Comparison of ENCODE assay signal across 8 mouse cellular contexts in genomic region chr19:4477345-4478189, GRCm38 (mm10). TPM values are rescaled to one million over a fixed set of nuclear protein-coding genes. Genes with fewer than 3 reads are reported as not detected.
A peak's percentile ranks its signal among the peaks of the same experiment; 100 is the strongest.
DNase-seq lines count a peak whose midpoint lies in the region; ATAC-seq and TF ChIP-seq lines count a peak whose summit lies in the region.

Gene Syt12 (minus strand): TSS chr19:4477447.

- no peaks in the 10 kb centered on the region for H3K9me3 ChIP-seq in neural tube, embryonic 11.5 days (ENCODE audit: control insufficient read depth, low read length)
- no peaks in the 10 kb centered on the region for H3K9me3 ChIP-seq in intestine, embryonic 14.5 days (ENCODE audit: control insufficient read depth, low read length)
- H3K9me3 ChIP-seq in limb, embryonic 14.5 days (ENCODE audit: control insufficient read depth, low read length): no peaks in the 10 kb centered on the region
- no peaks in the 10 kb centered on the region for H3K9me3 ChIP-seq in midbrain, postnatal 0 days (ENCODE audit: low read length)

- H3K36me3 ChIP-seq in neural tube, embryonic 11.5 days (ENCODE audit: control insufficient read depth, insufficient read depth, low read length): no peaks in the 10 kb centered on the region
- H3K36me3 ChIP-seq in intestine, embryonic 14.5 days (ENCODE audit: control insufficient read depth, insufficient read depth, low read length): no peaks in the 10 kb centered on the region
- no peaks in the 10 kb centered on the region for H3K36me3 ChIP-seq in limb, embryonic 14.5 days (ENCODE audit: control insufficient read depth, insufficient read depth, low read length)
- no peaks in the 10 kb centered on the region for H3K36me3 ChIP-seq in midbrain, postnatal 0 days (ENCODE audit: insufficient read depth, low read length)

- peak within 1 kb of the TSS; percentile 49 for H3K9ac ChIP-seq in neural tube, embryonic 11.5 days (ENCODE audit: low read length)
- H3K9ac ChIP-seq in intestine, embryonic 14.5 days (ENCODE audit: low read length): peak within 1 kb of the TSS; percentile 38
- H3K9ac ChIP-seq in limb, embryonic 14.5 days (ENCODE audit: low read depth, low read length, severe bottlenecking): peak within 1 kb of the TSS; percentile 61
- H3K9ac ChIP-seq in midbrain, postnatal 0 days (replicated peaks; ENCODE audit: low read length, poor library complexity, severe bottlenecking): peak within 1 kb of the TSS; percentile 62

- H3K4me2 ChIP-seq in neural tube, embryonic 11.5 days (ENCODE audit: low read depth): peak within 1 kb of the TSS; percentile 92
- H3K4me2 ChIP-seq in intestine, embryonic 14.5 days (ENCODE audit: low read length): peak within 1 kb of the TSS; percentile 99
- peak within 1 kb of the TSS; percentile 97 for H3K4me2 ChIP-seq in limb, embryonic 14.5 days (replicated peaks; ENCODE audit: low read depth, low read length, severe bottlenecking)
- peak within 1 kb of the TSS; percentile 94 for H3K4me2 ChIP-seq in midbrain, postnatal 0 days (ENCODE audit: low read depth, low read length, poor library complexity, severe bottlenecking)

- no peak within 1 kb of the TSS for H3K27ac ChIP-seq in neural tube, embryonic 11.5 days (ENCODE audit: low read depth, low read length)
- H3K27ac ChIP-seq in intestine, embryonic 14.5 days (ENCODE audit: low read depth): no peak within 1 kb of the TSS
- H3K27ac ChIP-seq in limb, embryonic 14.5 days (replicated peaks; ENCODE audit: low read depth, low read length): no peak within 1 kb of the TSS
- H3K27ac ChIP-seq in midbrain, postnatal 0 days (ENCODE audit: low read depth, low read length): no peak within 1 kb of the TSS; the same call in 1 of the 2 replicates

- no peak for DNase-seq in neural tube, embryonic 11.5 days (ENCODE audit: low spot score)
- DNase-seq in neural tube, embryonic 10.5 days (ENCODE audit: extremely low spot score, low spot score): no peak
- DNase-seq in cerebellum, adult 11 months: peak; percentile 82
- peak; percentile 38 to 61 for DNase-seq in frontal cortex, postnatal 10 days (ENCODE audit: low spot score in 2 of 2)
- peak; percentile 86 for DNase-seq in intestine, embryonic 14.5 days (ENCODE audit: low spot score)
- no peak for DNase-seq in limb, embryonic 14.5 days (ENCODE audit: low spot score)
- DNase-seq in midbrain, postnatal 0 days (ENCODE audit: low spot score): peak; percentile 4
- DNase-seq in spleen, postnatal 36 days (ENCODE audit: low spot score in 2 of 2): no peak

- H3K4me3 ChIP-seq in neural tube, embryonic 11.5 days (ENCODE audit: low read depth, low read length): peak within 1 kb of the TSS; percentile 51
- peak within 1 kb of the TSS; percentile 47 for H3K4me3 ChIP-seq in intestine, embryonic 14.5 days (ENCODE audit: low read depth, low read length)
- H3K4me3 ChIP-seq in limb, embryonic 14.5 days (replicated peaks; ENCODE audit: low read length): peak within 1 kb of the TSS; percentile 54
- peak within 1 kb of the TSS; percentile 66 for H3K4me3 ChIP-seq in midbrain, postnatal 0 days (ENCODE audit: low read depth, low read length)

- no peak for ATAC-seq in neural tube, embryonic 11.5 days (ENCODE audit: insufficient read depth, low FRiP score, low TSS enrichment)
- ATAC-seq in intestine, embryonic 14.5 days (replicated peaks; ENCODE audit: low FRiP score, low TSS enrichment, low read depth): peak; percentile 48
- no peak for ATAC-seq in limb, embryonic 14.5 days (ENCODE audit: low FRiP score, low read depth)
- no peak for ATAC-seq in midbrain, postnatal 0 days (ENCODE audit: low FRiP score)

- no peak for TF ChIP-seq POLR2A in limb, embryonic 14.5 days (IDR thresholded peaks at IDR 0.05; ENCODE audit: borderline replicate concordance, extremely low read depth, insufficient read depth, insufficient read length)

- WGBS in neural tube, embryonic 11.5 days: 38% methylated on average over 20 of the region's 21 CpGs
- 19% methylated on average over 21 of the region's 21 CpGs for WGBS in intestine, embryonic 14.5 days
- WGBS in limb, embryonic 14.5 days: 30% methylated on average over 21 of the region's 21 CpGs
- 34% methylated on average over 21 of the region's 21 CpGs for WGBS in midbrain, postnatal 0 days

- peaks cover 25% of the 10 kb centered on the region for H3K27me3 ChIP-seq in neural tube, embryonic 11.5 days (ENCODE audit: control insufficient read depth, insufficient read depth, low read length)
- peaks cover 42% of the 10 kb centered on the region for H3K27me3 ChIP-seq in intestine, embryonic 14.5 days (replicated peaks; ENCODE audit: control insufficient read depth, insufficient read depth, low read length)
- H3K27me3 ChIP-seq in limb, embryonic 14.5 days (ENCODE audit: control insufficient read depth, insufficient read depth, low read length): peaks cover 39% of the 10 kb centered on the region
- H3K27me3 ChIP-seq in midbrain, postnatal 0 days (ENCODE audit: insufficient read depth, low read length): 0 out of 2 replicates have a peak, but pooled peaks cover 4% of the 10 kb centered on the region

- TF ChIP-seq CTCF in midbrain, postnatal 0 days (IDR thresholded peaks at IDR 0.05): no peak

- H3K4me1 ChIP-seq in neural tube, embryonic 11.5 days (ENCODE audit: control insufficient read depth, insufficient read depth, low read length): no peaks in the 10 kb centered on the region
- 0 out of 2 replicates have a peak, but pooled peaks cover 4% of the 10 kb centered on the region for H3K4me1 ChIP-seq in intestine, embryonic 14.5 days (replicated peaks; ENCODE audit: control insufficient read depth, insufficient read depth, low read length)
- H3K4me1 ChIP-seq in limb, embryonic 14.5 days (ENCODE audit: control insufficient read depth, insufficient read depth, low read length): peaks cover 4% of the 10 kb centered on the region
- no peaks in the 10 kb centered on the region for H3K4me1 ChIP-seq in midbrain, postnatal 0 days (ENCODE audit: insufficient read depth, low read length)

RNA-seq across cellular contexts. Expression of gene Syt12, which starts in this region (rescaled TPM):
- 0.58 and 1.8 TPM in 2 replicates for polyA plus RNA-seq in neural tube, embryonic 11.5 days (2014; fragmentation: Nextera tagmentation; extraction: Ambion mirVana)
- polyA plus RNA-seq in intestine, embryonic 14.5 days (2014; fragmentation: Nextera tagmentation; extraction: Ambion mirVana): 0.27 and 0.47 TPM in 2 replicates
- 0.41 and 0.50 TPM in 2 replicates for polyA plus RNA-seq in limb, embryonic 14.5 days (2012; rRNA removed)
- polyA plus RNA-seq in limb, embryonic 14.5 days (2014; fragmentation: Nextera tagmentation; extraction: Ambion mirVana): 0.21 and 0.39 TPM in 2 replicates
- total RNA-seq in midbrain, postnatal 0 days (2014; rRNA removed): 12.2 and 20.9 TPM in 2 replicates
- 7.0 and 7.6 TPM in 2 replicates for polyA plus RNA-seq in midbrain, postnatal 0 days (2015; fragmentation: Nextera tagmentation; extraction: Ambion mirVana)

Comparison
In these comparisons a context has a peak if more than half of its experiments do, and no peak if none do; other contexts are left out.
1. Peak in DNase-seq, ATAC-seq, H3K4me3 ChIP-seq, H3K9ac ChIP-seq and H3K4me2 ChIP-seq in intestine, embryonic 14.5 days; RNA of the gene not detected or under 1 TPM.
2. DNase-seq: peak in cerebellum, adult 11 months (single experiment), frontal cortex, postnatal 10 days (2 of 2) and midbrain, postnatal 0 days (single experiment); none in neural tube, embryonic 11.5 days (single experiment), neural tube, embryonic 10.5 days (single experiment), limb, embryonic 14.5 days (single experiment) and spleen, postnatal 36 days (0 of 2).
3. Peak in every context shown above with its lines, with median percentiles within 50 percentile points of each other: H3K4me2 ChIP-seq, H3K4me3 ChIP-seq and H3K9ac ChIP-seq.